Mouse (Mus musculus) forebrain, embryonic 12.5 days (tissue): ENCODE data around the gene Gm21627. TPM values are rescaled to one million over a fixed set of nuclear protein-coding genes. Genes with fewer than 3 reads are reported as not detected.
"Not testable (repeated sequence)": the region's sequence is repeated elsewhere in the genome, so short reads cannot be mapped to it uniquely, and the experiment has no call there.

ENCODE experiments used
- ATAC-seq: fragments of 200-750 bp; cut with Nextera tagmentation; 2 replicates; pipeline ENCODE4 v1.8.0; 2017; ENCODE audit warnings: moderate TSS enrichment; ENCODE audit not compliant: low FRiP score
- H3K27ac ChIP-seq: fragments of 300-500 bp; sonication (generic); 2 replicates; pipeline ENCODE4 v1.5.1; 2016; ENCODE audit warnings: mild to moderate bottlenecking
- H3K27me3 ChIP-seq: fragments of 300-500 bp; sonication (generic); 2 replicates; pipeline ENCODE4 v1.6.1; 2016; ENCODE audit warnings: mild to moderate bottlenecking
- H3K36me3 ChIP-seq: fragments of 300-500 bp; sonication (generic); replicated peaks from 2 replicates; pipeline ENCODE4 v1.6.1; 2016; ENCODE audit warnings: mild to moderate bottlenecking
- H3K4me1 ChIP-seq: fragments of 300-500 bp; sonication (generic); 2 replicates; pipeline ENCODE4 v1.6.1; 2016
- H3K4me2 ChIP-seq: fragments of 300-500 bp; sonication (generic); 2 replicates; pipeline ENCODE4 v1.6.1; 2016; ENCODE audit warnings: mild to moderate bottlenecking, moderate library complexity
- H3K4me3 ChIP-seq: fragments of 300-500 bp; sonication (generic); replicated peaks from 2 replicates; pipeline ENCODE4 v1.5.1; 2016; ENCODE audit warnings: mild to moderate bottlenecking
- H3K9ac ChIP-seq: fragments of 300-500 bp; sonication (generic); 2 replicates; pipeline ENCODE4 v1.6.1; 2016; ENCODE audit warnings: mild to moderate bottlenecking
- H3K9me3 ChIP-seq: fragments of 300-500 bp; sonication (generic); 2 replicates; pipeline ENCODE4 v1.6.1; 2016
- WGBS: fragments of 180-500 bp; shearing (Covaris S2); methylation state at CpG from one replicate; pipeline ENCODE4 v1.1.7; 2016; 5-methylcytosine and 5-hydroxymethylcytosine counted together
- polyA plus RNA-seq: library from polyadenylated mRNA; unstranded; fragments of >200 nt; fragmentation: Nextera tagmentation; extraction: Ambion mirVana; gene quantifications from 2 replicates; pipeline ENCODE4 v1.2.1, GENCODE M21; 2016

The Gm21627 gene
- not detected in 2 replicates for polyA plus RNA-seq

- WGBS = no CpG with 5 or more reads among the region's 6 CpGs
- not testable (repeated sequence) for H3K9me3 ChIP-seq
Measured at GRCm38 (mm10) chrY:63228127-63228526, at the start of gene Gm21627. TSS of gene Gm21627 (plus strand) at chrY:63228427.

More at GRCm38 (mm10) chrY:63228127-63228526, at the start of gene Gm21627:
- H3K4me3 ChIP-seq, H3K4me2 ChIP-seq, ATAC-seq, H3K4me1 ChIP-seq, H3K27ac ChIP-seq, H3K36me3 ChIP-seq, H3K27me3 ChIP-seq, H3K9ac ChIP-seq: not testable (repeated sequence)
